Mouse (Mus musculus): ENCODE measurements around the gene Wnk2. TPM values are rescaled to one million over a fixed set of nuclear protein-coding genes. Genes with fewer than 3 reads are reported as not detected.

Wnk2 gene
- polyA plus RNA-seq, 1 experiment from 2014 or later: 1.6 TPM

GRCm38 (mm10) chr13:49148687-49149086, 873 bp upstream of the Wnk2 start:
- Histone ChIP-seq H3K36me3 (no peaks in the 10 kb centered on the region), H3K4me2 (no peak overlapping the region), H3K9ac (no peak overlapping the region), H3K4me3 (no peak overlapping the region), H3K4me1 (peaks cover 41% of the 10 kb centered on the region), H3K27ac (no peak overlapping the region), H3K9me3 (no peaks in the 10 kb centered on the region), H3K27me3 (peaks cover 56% of the 10 kb centered on the region)
- no peak for ATAC-seq (ENCODE audit: insufficient number of reproducible peaks, low FRiP score, low TSS enrichment, low read depth)
- 81% methylated on average over 4 of the region's 4 CpGs for WGBS

DNA sequence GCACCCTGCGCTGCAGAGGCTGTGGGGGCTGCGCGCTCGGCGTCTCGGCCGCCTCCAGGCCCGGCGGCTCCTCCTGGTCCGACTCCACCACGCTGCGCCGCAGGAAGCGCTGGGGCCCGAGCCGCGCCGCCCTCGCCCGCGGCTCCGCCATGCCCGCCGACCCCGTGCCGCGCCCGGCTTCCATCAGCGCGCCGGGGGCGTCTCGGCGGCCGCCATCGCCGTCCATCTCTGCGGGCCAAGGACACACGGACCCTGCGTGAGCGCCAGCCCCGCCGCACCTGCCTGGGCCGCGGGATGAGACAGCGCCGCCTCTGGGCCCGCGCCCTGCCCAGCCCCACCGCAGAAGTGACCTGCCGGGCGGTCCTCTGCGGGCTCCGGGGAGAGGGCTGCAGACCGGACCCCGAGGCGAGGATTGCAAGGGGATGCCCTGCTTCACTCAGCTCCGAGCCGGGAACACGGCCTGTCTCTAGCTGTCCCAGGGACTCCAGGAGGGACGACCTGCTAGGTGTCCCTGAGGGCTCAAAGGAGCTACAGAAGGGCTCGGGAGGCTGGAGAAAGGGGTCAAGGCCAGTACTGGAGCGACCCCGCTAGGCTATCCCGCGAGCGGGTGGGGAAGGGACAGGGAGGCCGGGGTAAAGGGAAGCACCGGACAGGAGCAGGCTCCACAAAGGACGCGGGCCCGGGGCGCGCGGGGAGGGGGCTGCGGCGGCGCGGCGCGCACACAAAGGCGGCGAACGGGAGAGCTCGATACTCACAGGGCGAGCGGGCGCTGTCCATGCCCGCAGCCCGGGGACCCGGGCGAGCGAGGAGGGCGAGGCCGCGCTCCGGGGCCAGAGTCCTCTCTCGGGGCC, 582 bp downstream of the Wnk2 start:
- Histone ChIP-seq H3K36me3 (no peaks in the 10 kb centered on the region), H3K4me3 (peak overlapping the region; percentile 70), H3K4me1 (peaks cover 50% of the 10 kb centered on the region), H3K9me3 (no peaks in the 10 kb centered on the region), H3K4me2 (peak overlapping the region; percentile 98), H3K27me3 (peaks cover 56% of the 10 kb centered on the region), H3K9ac (peak overlapping the region; percentile 51), H3K27ac (no peak overlapping the region; the same call in 1 of the 2 replicates)
- peak; percentile 42; the same call in 1 of the 2 replicates for ATAC-seq (ENCODE audit: insufficient number of reproducible peaks, low FRiP score, low TSS enrichment, low read depth)
- under 1% methylated on average over 93 of the region's 98 CpGs for WGBS

DNA sequence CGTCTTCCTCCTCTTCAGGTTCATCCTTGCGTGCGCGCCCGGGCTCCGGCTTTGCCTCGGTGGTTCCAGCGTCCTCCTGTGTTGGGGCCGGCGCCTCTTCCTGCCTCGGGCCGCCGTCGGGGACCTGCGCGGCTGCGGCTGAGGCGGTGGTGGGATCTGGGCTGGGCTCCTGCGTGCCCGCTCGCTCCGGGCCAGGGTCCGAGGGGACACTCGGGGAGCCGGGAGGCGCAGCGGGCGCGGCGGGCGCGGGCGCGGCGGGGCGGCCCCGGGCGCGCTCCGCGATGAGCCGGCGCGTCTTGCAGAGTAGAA, 1.2 kb downstream of the Wnk2 start:
- H3K4me3 ChIP-seq: peak overlapping the region; percentile 70
- H3K27me3 ChIP-seq: peaks cover 56% of the 10 kb centered on the region
- peaks cover 51% of the 10 kb centered on the region for H3K4me1 ChIP-seq
- WGBS: 2% methylated on average over 25 of the region's 44 CpGs
- no peaks in the 10 kb centered on the region for H3K36me3 ChIP-seq
- no peaks in the 10 kb centered on the region for H3K9me3 ChIP-seq
- H3K4me2 ChIP-seq: peak overlapping the region; percentile 98
- ATAC-seq (ENCODE audit: insufficient number of reproducible peaks, low FRiP score, low TSS enrichment, low read depth): no peak
- H3K27ac ChIP-seq: no peak overlapping the region
- peak overlapping the region; percentile 51 for H3K9ac ChIP-seq

- WGBS: 28% methylated on average over 17 of the region's 17 CpGs
- Histone ChIP-seq H3K36me3 (no peaks in the 10 kb centered on the region), H3K9ac (peak overlapping the region; percentile 51; the same call in 1 of the 2 replicates), H3K4me3 (peak overlapping the region; percentile 70), H3K27me3 (peaks cover 56% of the 10 kb centered on the region), H3K4me1 (peaks cover 51% of the 10 kb centered on the region), H3K4me2 (peak overlapping the region; percentile 98), H3K27ac (no peak overlapping the region), H3K9me3 (no peaks in the 10 kb centered on the region)
- no peak for ATAC-seq (ENCODE audit: insufficient number of reproducible peaks, low FRiP score, low TSS enrichment, low read depth)
Measured at GRCm38 (mm10) chr13:49146040-49146697, 1.6 kb downstream of the Wnk2 start.

DNA sequence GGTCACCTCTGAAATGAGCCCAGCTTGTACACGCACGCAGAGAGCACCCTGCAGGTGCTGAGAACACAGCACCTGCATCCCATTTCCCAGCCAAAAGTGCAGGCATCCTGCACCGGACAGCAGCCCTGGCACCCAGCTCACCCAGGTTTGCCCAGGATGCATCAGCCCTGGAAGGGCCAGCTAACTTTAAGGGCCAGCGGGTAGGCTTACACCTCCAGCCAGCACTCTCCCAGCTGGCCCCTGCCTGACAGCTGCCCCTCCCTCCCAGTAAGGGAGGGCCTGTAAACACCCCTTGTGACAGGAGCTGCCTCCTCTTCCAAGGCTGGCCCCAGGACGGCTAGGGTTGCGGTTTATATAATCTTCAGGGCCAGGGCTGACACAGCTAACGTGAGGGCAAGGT, 2.4 kb downstream of the Wnk2 start:
- 54% methylated on average over 7 of the region's 7 CpGs for WGBS
- Histone ChIP-seq H3K4me3 (no peak overlapping the region; the same call in 1 of the 2 replicates), H3K36me3 (no peaks in the 10 kb centered on the region), H3K4me1 (peaks cover 51% of the 10 kb centered on the region), H3K9ac (no peak overlapping the region), H3K27me3 (peaks cover 56% of the 10 kb centered on the region), H3K4me2 (no peak overlapping the region), H3K9me3 (no peaks in the 10 kb centered on the region), H3K27ac (no peak overlapping the region)
- ATAC-seq (ENCODE audit: insufficient number of reproducible peaks, low FRiP score, low TSS enrichment, low read depth): no peak

GRCm38 (mm10) chr13:49144451-49144850, 3.4 kb downstream of the Wnk2 start:
- 37% methylated on average over 6 of the region's 6 CpGs for WGBS
- Histone ChIP-seq H3K27ac (no peak overlapping the region), H3K4me1 (peaks cover 51% of the 10 kb centered on the region), H3K4me2 (no peak overlapping the region), H3K36me3 (no peaks in the 10 kb centered on the region), H3K9ac (no peak overlapping the region), H3K27me3 (peaks cover 52% of the 10 kb centered on the region), H3K4me3 (no peak overlapping the region), H3K9me3 (no peaks in the 10 kb centered on the region)
- no peak for ATAC-seq (ENCODE audit: insufficient number of reproducible peaks, low FRiP score, low TSS enrichment, low read depth)

GRCm38 (mm10) chr13:49143323-49143722, 4.5 kb downstream of the Wnk2 start:
- ATAC-seq (ENCODE audit: insufficient number of reproducible peaks, low FRiP score, low TSS enrichment, low read depth): no peak
- Histone ChIP-seq H3K4me2 (no peak overlapping the region), H3K4me3 (no peak overlapping the region), H3K36me3 (no peaks in the 10 kb centered on the region), H3K9ac (no peak overlapping the region), H3K27me3 (peaks cover 41% of the 10 kb centered on the region), H3K9me3 (no peaks in the 10 kb centered on the region), H3K27ac (no peak overlapping the region), H3K4me1 (peaks cover 50% of the 10 kb centered on the region)
- 81% methylated on average over 7 of the region's 7 CpGs for WGBS

- no peak overlapping the region for H3K9ac ChIP-seq
- peaks cover 32% of the 10 kb centered on the region for H3K27me3 ChIP-seq
- 76% methylated on average over 5 of the region's 5 CpGs for WGBS
- H3K4me1 ChIP-seq: peaks cover 41% of the 10 kb centered on the region
- H3K4me2 ChIP-seq: no peak overlapping the region
- H3K27ac ChIP-seq: no peak overlapping the region
- H3K36me3 ChIP-seq: no peaks in the 10 kb centered on the region
- ATAC-seq (ENCODE audit: insufficient number of reproducible peaks, low FRiP score, low TSS enrichment, low read depth): no peak
- no peak overlapping the region for H3K4me3 ChIP-seq
- no peaks in the 10 kb centered on the region for H3K9me3 ChIP-seq
Measured at GRCm38 (mm10) chr13:49142396-49142795, 5.4 kb downstream of the Wnk2 start.

DNA sequence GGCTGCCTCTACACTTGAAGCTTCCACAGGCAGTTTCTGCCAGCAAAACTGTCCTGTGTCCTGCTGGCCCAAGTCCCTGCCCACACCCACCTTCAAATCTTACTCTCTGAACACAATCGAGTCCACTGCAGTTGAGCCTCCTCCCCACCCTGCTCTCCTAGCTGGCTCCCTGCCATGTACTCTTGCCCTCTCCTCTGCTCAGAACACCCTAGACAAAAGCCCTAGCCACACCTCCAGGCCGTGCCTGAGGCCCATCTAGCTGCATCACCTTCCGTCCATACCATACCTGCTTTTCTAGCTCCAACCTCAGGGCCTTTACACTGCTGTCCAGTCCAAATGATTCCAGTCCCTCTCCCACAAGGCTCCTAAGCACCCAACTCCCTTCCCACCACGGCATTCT, 7.2 kb downstream of the Wnk2 start:
- Histone ChIP-seq H3K9me3 (no peaks in the 10 kb centered on the region), H3K4me3 (no peak overlapping the region), H3K4me2 (no peak overlapping the region), H3K9ac (no peak overlapping the region), H3K4me1 (peaks cover 24% of the 10 kb centered on the region), H3K36me3 (no peaks in the 10 kb centered on the region), H3K27ac (no peak overlapping the region), H3K27me3 (peaks cover 14% of the 10 kb centered on the region)
- ATAC-seq (ENCODE audit: insufficient number of reproducible peaks, low FRiP score, low TSS enrichment, low read depth): 0 out of 2 replicates have a peak, but pooled peaks have one; percentile 10
- 60% methylated on average over 4 of the region's 4 CpGs for WGBS

DNA sequence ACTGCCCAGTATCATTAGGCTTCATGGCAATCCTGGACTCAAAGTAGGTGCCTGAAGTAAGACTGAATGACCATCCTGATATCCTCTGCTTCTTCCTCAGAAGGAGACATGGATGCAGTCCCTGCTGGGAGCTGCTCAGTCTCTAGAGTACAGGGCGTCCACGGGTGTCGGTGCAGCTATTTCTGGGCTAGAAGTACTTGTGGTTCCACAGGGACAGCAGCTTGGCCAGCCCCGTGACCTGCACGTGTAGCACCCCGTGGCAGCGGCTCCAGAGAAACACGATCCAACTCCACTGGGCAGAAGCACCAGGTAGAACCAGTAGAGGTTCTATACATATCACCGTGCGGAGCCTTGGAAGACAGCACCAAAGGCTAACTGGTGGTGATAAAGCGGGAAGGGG, 13.3 kb downstream of the Wnk2 start:
- Histone ChIP-seq H3K9me3 (no peaks in the 10 kb centered on the region), H3K4me3 (no peak overlapping the region), H3K4me1 (peaks cover 33% of the 10 kb centered on the region), H3K4me2 (no peak overlapping the region), H3K27me3 (no peaks in the 10 kb centered on the region), H3K27ac (no peak overlapping the region), H3K36me3 (no peaks in the 10 kb centered on the region), H3K9ac (no peak overlapping the region)
- WGBS: 92% methylated on average over 11 of the region's 11 CpGs
- ATAC-seq (ENCODE audit: insufficient number of reproducible peaks, low FRiP score, low TSS enrichment, low read depth): no peak

- Histone ChIP-seq H3K27ac (no peak overlapping the region), H3K27me3 (no peaks in the 10 kb centered on the region), H3K4me2 (no peak overlapping the region), H3K9me3 (no peaks in the 10 kb centered on the region), H3K36me3 (no peaks in the 10 kb centered on the region), H3K4me3 (no peak overlapping the region), H3K4me1 (peaks cover 37% of the 10 kb centered on the region), H3K9ac (no peak overlapping the region)
- ATAC-seq (ENCODE audit: insufficient number of reproducible peaks, low FRiP score, low TSS enrichment, low read depth): no peak
- WGBS: 66% methylated on average over 4 of the region's 4 CpGs
Measured at GRCm38 (mm10) chr13:49133125-49133524, 14.7 kb downstream of the Wnk2 start.

- no peak for ATAC-seq (ENCODE audit: insufficient number of reproducible peaks, low FRiP score, low TSS enrichment, low read depth)
- H3K27ac ChIP-seq: no peak overlapping the region
- 74% methylated on average over 7 of the region's 7 CpGs for WGBS
Measured at GRCm38 (mm10) chr13:49131946-49132687, 15.7 kb downstream of the Wnk2 start.

More at GRCm38 (mm10) chr13:49131946-49132687, 15.7 kb downstream of the Wnk2 start:
- H3K9me3 ChIP-seq: no peaks in the 10 kb centered on the region
- no peaks in the 10 kb centered on the region for H3K36me3 ChIP-seq
- no peaks in the 10 kb centered on the region for H3K27me3 ChIP-seq
- no peak overlapping the region for H3K9ac ChIP-seq
- H3K4me1 ChIP-seq: peaks cover 46% of the 10 kb centered on the region
- no peak overlapping the region for H3K4me3 ChIP-seq
- no peak overlapping the region for H3K4me2 ChIP-seq
